Comparison of ENCODE assay signal across 8 mouse cellular contexts in the genomic region with DNA sequence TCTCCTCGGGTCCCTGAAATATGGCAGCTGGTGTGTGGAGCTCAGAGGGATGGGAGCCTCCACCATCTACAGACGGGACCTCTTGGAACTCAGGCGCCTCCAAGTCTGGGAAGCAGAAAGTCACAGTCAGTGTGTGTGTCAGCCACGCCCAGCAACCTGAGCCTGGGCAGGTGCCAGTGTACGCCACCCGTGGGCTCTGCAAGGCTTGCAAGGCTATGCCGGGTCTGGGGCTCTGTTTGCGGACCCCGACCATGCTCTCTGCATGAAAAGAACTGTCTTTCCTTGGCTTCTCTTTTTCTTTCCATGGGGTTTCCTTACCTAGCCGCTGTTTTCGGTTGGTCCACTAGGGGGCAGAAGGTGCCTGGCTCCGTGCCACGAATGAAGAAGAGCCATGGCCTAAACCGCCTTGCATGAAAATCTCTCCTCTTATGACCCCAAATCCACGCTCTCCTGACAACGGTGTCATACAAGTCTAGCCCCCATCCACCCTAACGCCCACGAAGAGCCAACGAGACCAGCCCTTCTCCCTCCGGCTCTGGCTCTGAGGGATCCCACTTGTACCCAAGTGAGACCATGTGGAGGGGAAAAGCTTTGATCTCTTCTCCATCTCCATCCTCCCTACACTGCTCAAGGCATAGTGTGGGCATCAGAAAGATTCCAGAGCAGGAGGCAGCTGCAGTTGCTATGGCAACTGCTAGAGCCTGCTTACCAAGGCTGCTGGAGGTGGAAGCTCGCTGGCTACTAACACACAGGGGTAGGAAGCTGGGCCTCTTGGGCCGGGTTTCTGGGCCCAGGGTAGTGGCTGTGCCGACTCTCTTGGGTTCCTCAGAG. TPM values are rescaled to one million over a fixed set of nuclear protein-coding genes. Genes with fewer than 3 reads are reported as not detected.
DNase-seq lines count a peak whose midpoint lies in the region; ATAC-seq and TF ChIP-seq lines count a peak whose summit lies in the region.

No protein-coding gene starts in this region.

- 31% methylated on average over 23 of the region's 23 CpGs for WGBS in lung, adult 2 months
- 23% methylated on average over 23 of the region's 23 CpGs for WGBS in olfactory bulb, adult 2 months

- TF ChIP-seq POLR2A in lung, adult 2 months (IDR thresholded peaks at IDR 0.05; ENCODE audit: borderline replicate concordance, extremely low read depth, low read depth, low read length), result no peak
- no peak; the same call in 1 of the 2 replicates for TF ChIP-seq POLR2A in olfactory bulb, adult 2 months (IDR thresholded peaks at IDR 0.05; ENCODE audit: insufficient read depth, low read depth, low read length)

- no peaks in the 10 kb centered on the region; the same call in 1 of the 2 replicates for H3K4me1 ChIP-seq in lung, adult 2 months (ENCODE audit: control insufficient read depth, insufficient read depth, low read length)
- H3K4me1 ChIP-seq in olfactory bulb, adult 2 months (ENCODE audit: control insufficient read depth, insufficient read depth, low read length), result peaks cover 33% of the 10 kb centered on the region

- peak; percentile 82 to 83 for DNase-seq in B cell, adult 2 months
- DNase-seq in T-cell, adult 2 months (ENCODE audit: low spot score), result peak; percentile 54
- peak; percentile 28 to 39 for DNase-seq in gastrocnemius, adult 8-10 months (ENCODE audit: low spot score in 2 of 2)
- peak; percentile 57 to 78 for DNase-seq in kidney, postnatal 25 days
- DNase-seq in lung, adult 2 months, result peak; percentile 80
- peak; percentile 69 for DNase-seq in thymus, postnatal 14 days

- no peak overlapping the region for H3K4me3 ChIP-seq in lung, adult 2 months (replicated peaks; ENCODE audit: extremely low read depth, low read depth, low read length)
- peak overlapping the region; percentile 9; the same call in 1 of the 2 replicates for H3K4me3 ChIP-seq in olfactory bulb, adult 2 months (ENCODE audit: insufficient read depth, low read depth, low read length)

- H3K27ac ChIP-seq in olfactory bulb, adult 2 months (ENCODE audit: insufficient read depth, low read depth, low read length), result peak overlapping the region; percentile 95

- peak; percentile 39; the same call in 1 of the 2 replicates for ATAC-seq in common myeloid progenitor, adult 5-6 weeks (replicated peaks; ENCODE audit: low read depth, poor library complexity, severe bottlenecking)

- TF ChIP-seq CTCF in lung, adult 2 months (IDR thresholded peaks at IDR 0.05; ENCODE audit: insufficient read depth, low read length), result peak; percentile 86
- TF ChIP-seq CTCF in olfactory bulb, adult 2 months (IDR thresholded peaks at IDR 0.05; ENCODE audit: insufficient read depth, low read depth, low read length), result peak; percentile 53; the same call in 1 of the 2 replicates

RNA-seq across cellular contexts. Expression of a gene that starts 10.4 kb away (rescaled TPM):
- 1.0 and 1.6 TPM in 2 replicates for total RNA-seq in common myeloid progenitor, adult 5-6 weeks (2017)
- total RNA-seq in gastrocnemius, adult 8-10 months (2022), result not detected
- 0.05 and 0.14 TPM in 2 replicates for polyA plus RNA-seq in lung, adult 2 months (2012; rRNA removed)
- not detected in 2 replicates for polyA plus RNA-seq in olfactory bulb, adult 2 months (2012; ENCODE audit: insufficient read depth, insufficient read length, low replicate concordance, missing spikeins)

RNA-seq across cellular contexts. Expression of a gene that starts 38.9 kb away (rescaled TPM):
- not detected in 2 replicates for total RNA-seq in common myeloid progenitor, adult 5-6 weeks (2017)
- total RNA-seq in gastrocnemius, adult 8-10 months (2022), result not detected
- polyA plus RNA-seq in lung, adult 2 months (2012; rRNA removed), result 0.15 and 0.19 TPM in 2 replicates
- polyA plus RNA-seq in olfactory bulb, adult 2 months (2012; ENCODE audit: insufficient read depth, insufficient read length, low replicate concordance, missing spikeins), result not detected in 2 replicates

RNA-seq across cellular contexts. Expression of a gene that starts 46.5 kb away (rescaled TPM):
- not detected in 2 replicates for total RNA-seq in common myeloid progenitor, adult 5-6 weeks (2017)
- total RNA-seq in gastrocnemius, adult 8-10 months (2022), result not detected
- 0.12 and 3.9 TPM in 2 replicates for polyA plus RNA-seq in lung, adult 2 months (2012; rRNA removed)
- not detected in 2 replicates for polyA plus RNA-seq in olfactory bulb, adult 2 months (2012; ENCODE audit: insufficient read depth, insufficient read length, low replicate concordance, missing spikeins)

RNA-seq across cellular contexts. Expression of a gene that starts 47.0 kb away (rescaled TPM):
- total RNA-seq in common myeloid progenitor, adult 5-6 weeks (2017), result 73.9 and 83.7 TPM in 2 replicates
- 10 to 100 TPM; 27.0 to 38.6 (median 28.7) TPM for total RNA-seq in gastrocnemius, adult 8-10 months (2022)
- polyA plus RNA-seq in lung, adult 2 months (2012; rRNA removed), result 37.5 and 59.5 TPM in 2 replicates
- not detected in 2 replicates for polyA plus RNA-seq in olfactory bulb, adult 2 months (2012; ENCODE audit: insufficient read depth, insufficient read length, low replicate concordance, missing spikeins)
